Mouse (Mus musculus): ENCODE data around the gene Plekhm1.
A peak's percentile ranks its signal among the peaks of the same experiment; 100 is the strongest.

GRCm38 (mm10) chr11:103330651-103331319 lies 81.7 kb downstream of the Plekhm1 start:
- TF ChIP-seq CTCF (conservative IDR thresholded peaks at IDR 0.05; ENCODE audit: low read length) (peak; percentile 24; the same call in 1 of the 2 replicates), POU5F1 (IDR thresholded peaks at IDR 0.05; ENCODE audit: borderline replicate concordance, low read length) (no peak), NANOG (IDR thresholded peaks at IDR 0.05; ENCODE audit: borderline replicate concordance, low read length) (no peak)

Measured in E14TG2a.4 (cell line).